Mouse (Mus musculus): ENCODE measurements around the gene Acss2. TPM values are rescaled to one million over a fixed set of nuclear protein-coding genes. Genes with fewer than 3 reads are reported as not detected.
A peak's percentile ranks its signal among the peaks of the same experiment; 100 is the strongest.

Gene Acss2
- polyA plus RNA-seq, 1 experiment: 10.1 TPM

GRCm38 (mm10) chr2:155623996-155624395 is 106.2 kb downstream of the Acss2 start:
- H3K4me1 ChIP-seq (ENCODE audit: control insufficient read depth, insufficient read depth, low read length): 0 out of 2 replicates have a peak, but pooled peaks cover 3% of the 10 kb centered on the region
- no peak for TF ChIP-seq POLR2A (IDR thresholded peaks at IDR 0.05; ENCODE audit: low read depth, low read length)
- no peak overlapping the region for H3K27ac ChIP-seq (ENCODE audit: insufficient read depth, low read length)
- no peak overlapping the region for H3K4me3 ChIP-seq (ENCODE audit: insufficient read depth, low read length)

GRCm38 (mm10) chr2:155624730-155625129 is 107.0 kb downstream of the Acss2 start:
- Histone ChIP-seq H3K4me3 (ENCODE audit: insufficient read depth, low read length) (no peak overlapping the region), H3K4me1 (ENCODE audit: control insufficient read depth, insufficient read depth, low read length) (no peaks in the 10 kb centered on the region), H3K27ac (ENCODE audit: insufficient read depth, low read length) (no peak overlapping the region)
- TF ChIP-seq CTCF (IDR thresholded peaks at IDR 0.05; ENCODE audit: borderline replicate concordance, insufficient read depth, low read length) (peak; percentile 64; the same call in 1 of the 2 replicates), POLR2A (IDR thresholded peaks at IDR 0.05; ENCODE audit: low read depth, low read length) (no peak)

GRCm38 (mm10) chr2:155626277-155626676 is 108.5 kb downstream of the Acss2 start:
- H3K27ac ChIP-seq (ENCODE audit: insufficient read depth, low read length): no peak overlapping the region
- H3K4me1 ChIP-seq (ENCODE audit: control insufficient read depth, insufficient read depth, low read length): no peaks in the 10 kb centered on the region
- TF ChIP-seq CTCF (IDR thresholded peaks at IDR 0.05; ENCODE audit: borderline replicate concordance, insufficient read depth, low read length): no peak
- TF ChIP-seq POLR2A (IDR thresholded peaks at IDR 0.05; ENCODE audit: low read depth, low read length): no peak
- H3K4me3 ChIP-seq (ENCODE audit: insufficient read depth, low read length): no peak overlapping the region

GRCm38 (mm10) chr2:155627030-155627738 is 109.4 kb downstream of the Acss2 start:
- TF ChIP-seq POLR2A (IDR thresholded peaks at IDR 0.05; ENCODE audit: low read depth, low read length) (no peak), CTCF (IDR thresholded peaks at IDR 0.05; ENCODE audit: borderline replicate concordance, insufficient read depth, low read length) (peak; percentile 91)

GRCm38 (mm10) chr2:155628112-155628511 is 110.4 kb downstream of the Acss2 start:
- no peak overlapping the region for H3K27ac ChIP-seq (ENCODE audit: insufficient read depth, low read length)
- TF ChIP-seq POLR2A (IDR thresholded peaks at IDR 0.05; ENCODE audit: low read depth, low read length) (no peak), CTCF (IDR thresholded peaks at IDR 0.05; ENCODE audit: borderline replicate concordance, insufficient read depth, low read length) (no peak)
- no peaks in the 10 kb centered on the region for H3K4me1 ChIP-seq (ENCODE audit: control insufficient read depth, insufficient read depth, low read length)
- no peak overlapping the region for H3K4me3 ChIP-seq (ENCODE audit: insufficient read depth, low read length)

More at GRCm38 (mm10) chr2:155627030-155627738, 109.4 kb downstream of the Acss2 start:
- Histone ChIP-seq H3K4me3 (ENCODE audit: insufficient read depth, low read length) (no peak overlapping the region), H3K27ac (ENCODE audit: insufficient read depth, low read length) (no peak overlapping the region), H3K4me1 (ENCODE audit: control insufficient read depth, insufficient read depth, low read length) (no peaks in the 10 kb centered on the region)

GRCm38 (mm10) chr2:155628519-155628918 is 110.8 kb downstream of the Acss2 start:
- no peak overlapping the region for H3K4me3 ChIP-seq (ENCODE audit: insufficient read depth, low read length)
- TF ChIP-seq POLR2A (IDR thresholded peaks at IDR 0.05; ENCODE audit: low read depth, low read length) (no peak), CTCF (IDR thresholded peaks at IDR 0.05; ENCODE audit: borderline replicate concordance, insufficient read depth, low read length) (no peak)
- H3K4me1 ChIP-seq (ENCODE audit: control insufficient read depth, insufficient read depth, low read length): no peaks in the 10 kb centered on the region

GRCm38 (mm10) chr2:155629231-155629661 is 111.5 kb downstream of the Acss2 start:
- no peak overlapping the region for H3K27ac ChIP-seq (ENCODE audit: insufficient read depth, low read length)
- no peak overlapping the region for H3K4me3 ChIP-seq (ENCODE audit: insufficient read depth, low read length)
- TF ChIP-seq CTCF (IDR thresholded peaks at IDR 0.05; ENCODE audit: borderline replicate concordance, insufficient read depth, low read length) (no peak), POLR2A (IDR thresholded peaks at IDR 0.05; ENCODE audit: low read depth, low read length) (no peak)
- no peaks in the 10 kb centered on the region for H3K4me1 ChIP-seq (ENCODE audit: control insufficient read depth, insufficient read depth, low read length)

More at GRCm38 (mm10) chr2:155628519-155628918, 110.8 kb downstream of the Acss2 start:
- no peak overlapping the region for H3K27ac ChIP-seq (ENCODE audit: insufficient read depth, low read length)

GRCm38 (mm10) chr2:155630153-155630552 is 112.4 kb downstream of the Acss2 start:
- no peak overlapping the region for H3K27ac ChIP-seq (ENCODE audit: insufficient read depth, low read length)
- no peak overlapping the region for H3K4me3 ChIP-seq (ENCODE audit: insufficient read depth, low read length)
- TF ChIP-seq CTCF (IDR thresholded peaks at IDR 0.05; ENCODE audit: borderline replicate concordance, insufficient read depth, low read length) (no peak), POLR2A (IDR thresholded peaks at IDR 0.05; ENCODE audit: low read depth, low read length) (no peak)
- H3K4me1 ChIP-seq (ENCODE audit: control insufficient read depth, insufficient read depth, low read length): no peaks in the 10 kb centered on the region

GRCm38 (mm10) chr2:155630590-155631416 is 113.1 kb downstream of the Acss2 start:
- no peaks in the 10 kb centered on the region for H3K4me1 ChIP-seq (ENCODE audit: control insufficient read depth, insufficient read depth, low read length)
- no peak for TF ChIP-seq CTCF (IDR thresholded peaks at IDR 0.05; ENCODE audit: borderline replicate concordance, insufficient read depth, low read length)
- no peak for TF ChIP-seq POLR2A (IDR thresholded peaks at IDR 0.05; ENCODE audit: low read depth, low read length)
- H3K27ac ChIP-seq (ENCODE audit: insufficient read depth, low read length): no peak overlapping the region
- H3K4me3 ChIP-seq (ENCODE audit: insufficient read depth, low read length): no peak overlapping the region

Measured in embryonic fibroblast, embryonic 13.5 days (primary cell).